Mouse (Mus musculus) T-helper 1 cell (primary cell): ENCODE measurements around the gene Bex3.

ENCODE experiments used
- in situ Hi-C: fragments of 300-600 bp; cut with MboI, MseI; formaldehyde crosslinking; loops from one replicate; pipeline ENCODE4 v1.15.1; 2025; ENCODE audit warnings: high pct_unique_total_duplicates

Bex3 gene

GRCm38 (mm10) chrX:136313303-136313702 is 43.2 kb downstream of the Bex3 start:
- in situ Hi-C loops: loop anchor here (25.0 kb wide), 1 partner anchor 726 kb away; the partner anchor contains the start of gene Nxf7

- in situ Hi-C loops: loop anchor here (25.0 kb wide), 1 partner anchor 727 kb away; the partner anchor contains the start of gene Nxf7
These were observed 43.9 kb downstream of the Bex3 start for GRCm38 (mm10) chrX:136313792-136314564.

GRCm38 (mm10) chrX:136319953-136320352 is 49.9 kb downstream of the Bex3 start:
- in situ Hi-C loops: loop anchor here (25.0 kb wide), 1 partner anchor 733 kb away; the partner anchor contains the start of gene Nxf7
